Mouse (Mus musculus) midbrain, embryonic 15.5 days (tissue): ENCODE results near the gene Bsnd. TPM values are rescaled to one million over a fixed set of nuclear protein-coding genes. Genes with fewer than 3 reads are reported as not detected.
A peak's percentile ranks its signal among the peaks of the same experiment; 100 is the strongest.

Source experiments
- ATAC-seq: fragments of 200-750 bp; cut with Nextera tagmentation; replicated peaks from 2 replicates; pipeline ENCODE4 v1.8.0; 2017; ENCODE audit warnings: moderate TSS enrichment
- H3K27ac ChIP-seq: fragments of 300-500 bp; sonication (generic); 2 replicates; pipeline ENCODE4 v1.5.1; 2015; ENCODE audit warnings: mild to moderate bottlenecking, inconsistent platforms
- H3K27me3 ChIP-seq: fragments of 300-500 bp; sonication (generic); replicated peaks from 2 replicates; pipeline ENCODE4 v1.6.1; 2015; ENCODE audit warnings: inconsistent platforms
- H3K36me3 ChIP-seq: fragments of 300-500 bp; sonication (generic); replicated peaks from 2 replicates; pipeline ENCODE4 v1.6.1; 2015; ENCODE audit warnings: inconsistent platforms
- H3K4me1 ChIP-seq: fragments of 300-500 bp; sonication (generic); 2 replicates; pipeline ENCODE4 v1.6.1; 2015; ENCODE audit warnings: inconsistent platforms
- H3K4me2 ChIP-seq: fragments of 300-500 bp; sonication (generic); 2 replicates; pipeline ENCODE4 v1.6.1; 2015; ENCODE audit warnings: inconsistent platforms, mild to moderate bottlenecking, moderate library complexity
- H3K4me3 ChIP-seq: fragments of 300-500 bp; sonication (generic); 2 replicates; pipeline ENCODE4 v1.5.1; 2015; ENCODE audit warnings: mild to moderate bottlenecking, inconsistent platforms
- H3K9ac ChIP-seq: fragments of 300-500 bp; sonication (generic); 2 replicates; pipeline ENCODE4 v1.6.1; 2015; ENCODE audit warnings: mild to moderate bottlenecking, inconsistent platforms
- H3K9me3 ChIP-seq: fragments of 300-500 bp; sonication (generic); 2 replicates; pipeline ENCODE4 v1.6.1; 2016; ENCODE audit warnings: inconsistent platforms
- WGBS: fragments of 180-500 bp; shearing (Covaris S2); methylation state at CpG from one replicate; pipeline ENCODE4 v1.1.7; 2015; ENCODE audit warnings: mixed read lengths; 5-methylcytosine and 5-hydroxymethylcytosine counted together
- polyA plus RNA-seq: library from polyadenylated mRNA; unstranded; fragments of >200 nt; fragmentation: Nextera tagmentation; extraction: Ambion mirVana; gene quantifications from 2 replicates; pipeline ENCODE4 v1.2.1, GENCODE M21; 2015

Bsnd gene
- polyA plus RNA-seq, 1 experiment from 2014 or later = not detected

- no peak overlapping the region for H3K4me3 ChIP-seq
Measured at GRCm38 (mm10) chr4:106509888-106510287, 17.8 kb upstream of the Bsnd start.

DNA sequence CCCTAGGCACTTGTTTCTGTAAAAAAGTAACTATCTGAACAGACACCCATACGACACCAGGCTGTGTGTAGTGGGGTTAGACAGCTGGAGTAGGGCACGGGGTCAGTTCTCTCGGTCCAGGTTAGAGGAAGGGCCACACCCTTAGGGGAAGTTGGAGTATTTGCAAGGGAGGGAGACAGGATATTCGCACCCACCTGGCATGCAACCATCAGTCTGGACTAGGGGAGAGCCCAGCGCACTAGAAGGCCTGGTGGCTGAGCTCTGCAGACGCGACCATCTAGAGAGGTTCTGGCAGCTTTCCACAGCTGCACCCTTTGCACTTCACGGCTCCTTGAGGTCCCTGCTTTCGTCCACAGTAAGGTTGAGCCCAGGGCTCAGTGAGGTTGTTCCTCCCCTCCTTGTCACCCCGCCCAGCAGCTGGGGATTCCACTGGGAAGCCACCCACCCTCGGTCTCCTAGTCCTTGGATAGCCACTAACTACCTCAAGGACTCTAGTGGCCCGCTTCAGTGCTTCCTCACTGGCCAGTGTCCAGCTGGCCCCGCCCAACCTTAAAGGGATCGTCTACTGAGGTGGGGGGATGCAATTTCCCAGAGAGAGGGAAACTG is 13.5 kb upstream of the Bsnd start:
- ATAC-seq = no peak
- Histone ChIP-seq H3K27ac (no peak overlapping the region), H3K9ac (no peak overlapping the region), H3K4me1 (no peaks in the 10 kb centered on the region), H3K36me3 (no peaks in the 10 kb centered on the region), H3K4me3 (no peak overlapping the region), H3K4me2 (no peak overlapping the region), H3K9me3 (no peaks in the 10 kb centered on the region), H3K27me3 (no peaks in the 10 kb centered on the region)
- 79% methylated on average over 14 of the region's 14 CpGs for WGBS

More at GRCm38 (mm10) chr4:106509888-106510287, 17.8 kb upstream of the Bsnd start:
- Histone ChIP-seq H3K9ac (no peak overlapping the region), H3K27ac (no peak overlapping the region), H3K9me3 (no peaks in the 10 kb centered on the region), H3K4me1 (no peaks in the 10 kb centered on the region), H3K4me2 (no peak overlapping the region), H3K27me3 (no peaks in the 10 kb centered on the region), H3K36me3 (no peaks in the 10 kb centered on the region)
- WGBS = 71% methylated on average over 4 of the region's 4 CpGs
- no peak for ATAC-seq

- peaks cover 5% of the 10 kb centered on the region; the same call in 1 of the 2 replicates for H3K4me1 ChIP-seq
- no peak overlapping the region for H3K27ac ChIP-seq
- no peaks in the 10 kb centered on the region for H3K9me3 ChIP-seq
- H3K4me2 ChIP-seq = no peak overlapping the region
- no peak for ATAC-seq
- no peaks in the 10 kb centered on the region for H3K36me3 ChIP-seq
- no peak overlapping the region for H3K4me3 ChIP-seq
- H3K27me3 ChIP-seq = no peaks in the 10 kb centered on the region
- H3K9ac ChIP-seq = no peak overlapping the region
- WGBS = 97% methylated on average over 3 of the region's 3 CpGs
Measured at GRCm38 (mm10) chr4:106503578-106503977, 11.5 kb upstream of the Bsnd start.

DNA sequence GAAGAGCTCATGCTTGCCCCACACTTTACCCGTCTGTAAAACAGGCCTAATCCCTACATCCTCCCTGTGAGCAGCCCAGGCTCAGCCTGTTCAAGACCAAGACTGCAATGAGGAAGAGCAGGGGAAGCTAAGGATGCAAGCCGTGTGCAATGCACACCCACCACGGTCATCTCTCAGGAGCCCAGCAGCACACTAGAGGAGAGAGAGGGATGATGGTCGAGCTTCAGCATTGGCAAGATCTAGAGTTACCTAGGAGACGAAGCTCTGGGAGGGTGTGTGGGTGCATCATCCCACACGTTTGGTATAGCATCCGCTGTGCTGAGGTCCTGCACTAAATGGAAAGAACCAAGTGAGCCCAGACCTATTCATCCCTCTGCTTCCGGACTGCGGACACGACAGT is 8.0 kb upstream of the Bsnd start:
- no peaks in the 10 kb centered on the region for H3K36me3 ChIP-seq
- no peak overlapping the region for H3K27ac ChIP-seq
- H3K4me2 ChIP-seq = no peak overlapping the region
- H3K4me3 ChIP-seq = no peak overlapping the region
- H3K9ac ChIP-seq = no peak overlapping the region
- WGBS = 76% methylated on average over 10 of the region's 10 CpGs
- H3K9me3 ChIP-seq = no peaks in the 10 kb centered on the region
- no peaks in the 10 kb centered on the region for H3K27me3 ChIP-seq
- peaks cover 7% of the 10 kb centered on the region; the same call in 1 of the 2 replicates for H3K4me1 ChIP-seq
- ATAC-seq = no peak

DNA sequence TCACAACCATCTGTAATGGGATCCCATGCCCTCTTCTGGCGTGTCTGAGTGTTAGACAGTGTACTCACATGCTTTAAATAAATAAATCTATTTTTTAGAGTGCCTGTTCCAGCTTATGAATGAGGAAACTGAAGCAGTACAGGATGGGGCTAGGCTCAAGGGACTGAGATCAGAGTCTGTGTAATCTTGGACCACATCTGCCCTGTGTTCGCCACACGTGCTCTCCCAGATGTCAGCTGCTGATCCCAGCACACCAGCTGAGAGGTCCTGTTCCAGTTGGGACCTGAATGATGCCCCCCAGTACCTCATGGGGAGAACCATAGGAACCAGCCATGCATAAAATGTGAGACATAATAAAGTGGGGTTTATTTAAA is 6.4 kb upstream of the Bsnd start:
- Histone ChIP-seq H3K36me3 (no peaks in the 10 kb centered on the region), H3K9ac (no peak overlapping the region), H3K4me3 (no peak overlapping the region), H3K27me3 (no peaks in the 10 kb centered on the region), H3K4me2 (no peak overlapping the region), H3K27ac (no peak overlapping the region), H3K4me1 (peaks cover 7% of the 10 kb centered on the region; the same call in 1 of the 2 replicates), H3K9me3 (no peaks in the 10 kb centered on the region)
- ATAC-seq = no peak; the same call in 1 of the 2 replicates
- WGBS = 46% methylated on average over 3 of the region's 3 CpGs

DNA sequence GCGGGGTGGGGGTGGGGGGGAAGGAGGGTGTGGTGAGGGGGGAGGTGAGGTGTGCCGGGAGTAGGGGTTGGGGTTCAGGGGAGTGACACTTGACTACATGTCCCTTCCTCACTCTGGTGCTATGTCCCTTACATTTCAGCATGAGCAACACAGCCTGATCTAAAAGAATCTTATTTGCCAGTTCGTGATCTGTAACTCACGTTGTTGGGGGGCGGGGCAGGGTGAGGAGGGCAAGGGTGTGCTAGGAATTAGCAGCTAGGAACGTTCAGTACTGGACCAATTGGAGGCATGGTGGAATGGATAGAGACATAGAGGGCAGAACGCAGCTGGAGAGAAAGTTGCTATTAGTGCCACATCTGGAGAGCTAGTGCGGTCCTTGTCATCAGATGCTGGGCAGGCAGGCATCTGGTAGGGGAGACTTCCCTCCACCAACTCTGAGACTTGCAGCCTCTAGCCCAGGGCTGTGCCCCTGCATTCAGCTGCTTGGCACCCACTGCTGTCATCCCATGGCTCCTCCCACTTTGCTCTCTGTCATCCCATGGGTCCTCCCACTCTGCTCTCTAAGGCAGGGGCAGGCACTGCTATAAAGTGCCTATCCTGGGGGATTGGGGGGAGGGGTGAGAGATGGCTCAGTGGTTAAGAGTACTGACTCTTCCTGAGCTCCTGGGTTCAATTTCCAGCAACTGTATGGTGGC is 5.8 kb upstream of the Bsnd start:
- Histone ChIP-seq H3K9me3 (no peaks in the 10 kb centered on the region), H3K4me1 (peaks cover 7% of the 10 kb centered on the region; the same call in 1 of the 2 replicates), H3K9ac (no peak overlapping the region), H3K27me3 (no peaks in the 10 kb centered on the region), H3K4me3 (no peak overlapping the region), H3K4me2 (no peak overlapping the region), H3K27ac (no peak overlapping the region), H3K36me3 (no peaks in the 10 kb centered on the region)
- ATAC-seq = 0 out of 2 replicates have a peak, but pooled peaks have one; percentile 42
- 61% methylated on average over 8 of the region's 8 CpGs for WGBS

DNA sequence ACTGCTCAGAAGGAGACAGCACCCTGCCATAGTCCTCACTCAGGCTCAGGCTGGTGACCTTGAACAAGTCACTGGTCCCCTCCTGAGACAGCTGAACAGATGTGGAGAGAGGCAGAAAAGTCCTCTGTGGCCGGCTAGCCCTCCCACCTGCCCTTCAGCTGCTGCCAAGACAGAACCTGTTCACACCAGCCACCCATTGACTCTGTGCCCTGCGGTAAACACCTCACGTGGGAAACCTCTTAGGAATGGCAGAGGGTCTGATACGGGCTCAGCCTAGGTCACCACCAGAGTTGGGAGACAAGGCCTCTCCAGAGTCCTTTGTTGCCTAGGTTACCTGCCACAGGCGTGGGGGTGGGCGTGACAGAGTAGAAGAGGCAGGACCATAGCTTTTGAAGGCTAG is 4.8 kb upstream of the Bsnd start:
- ATAC-seq = no peak
- Histone ChIP-seq H3K27me3 (no peaks in the 10 kb centered on the region), H3K36me3 (no peaks in the 10 kb centered on the region), H3K27ac (no peak overlapping the region), H3K4me3 (no peak overlapping the region), H3K9me3 (no peaks in the 10 kb centered on the region), H3K9ac (no peak overlapping the region), H3K4me2 (no peak overlapping the region), H3K4me1 (peaks cover 7% of the 10 kb centered on the region; the same call in 1 of the 2 replicates)
- 57% methylated on average over 6 of the region's 6 CpGs for WGBS

DNA sequence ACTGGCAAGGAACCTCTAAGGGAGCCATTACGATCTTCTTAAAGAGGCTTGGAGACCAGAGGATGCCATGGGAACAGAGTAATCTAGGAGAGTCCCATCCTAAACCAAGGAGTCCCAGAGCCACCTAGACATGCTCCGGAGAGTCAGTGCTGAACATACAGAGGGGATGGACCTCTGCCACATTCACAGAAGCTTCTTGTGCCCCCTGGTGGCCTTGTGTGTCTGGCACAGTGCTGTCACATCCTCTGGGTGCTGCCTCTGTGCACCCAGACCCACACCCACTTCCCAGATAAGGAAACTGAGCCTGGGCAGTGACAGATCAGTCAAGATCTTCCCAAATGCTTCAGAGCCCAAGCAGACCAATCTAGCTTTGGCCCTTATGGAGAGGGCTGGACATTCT is 1.6 kb upstream of the Bsnd start:
- Histone ChIP-seq H3K4me2 (no peak overlapping the region), H3K9ac (no peak overlapping the region), H3K27me3 (no peaks in the 10 kb centered on the region), H3K9me3 (no peaks in the 10 kb centered on the region), H3K36me3 (no peaks in the 10 kb centered on the region), H3K4me1 (peaks cover 3% of the 10 kb centered on the region; the same call in 1 of the 2 replicates), H3K4me3 (no peak overlapping the region), H3K27ac (no peak overlapping the region)
- 79% methylated on average over 2 of the region's 2 CpGs for WGBS
- ATAC-seq = no peak

- no peak overlapping the region for H3K9ac ChIP-seq
- H3K9me3 ChIP-seq = no peaks in the 10 kb centered on the region
- H3K36me3 ChIP-seq = no peaks in the 10 kb centered on the region
- 63% methylated on average over 4 of the region's 4 CpGs for WGBS
- ATAC-seq = no peak
- H3K4me2 ChIP-seq = no peak overlapping the region
- H3K4me3 ChIP-seq = no peak overlapping the region
- H3K27ac ChIP-seq = no peak overlapping the region
- no peaks in the 10 kb centered on the region for H3K27me3 ChIP-seq
- H3K4me1 ChIP-seq = no peaks in the 10 kb centered on the region
Measured at GRCm38 (mm10) chr4:106490620-106491019, 1.5 kb downstream of the Bsnd start.

- Histone ChIP-seq H3K4me3 (no peak overlapping the region), H3K36me3 (no peaks in the 10 kb centered on the region), H3K9ac (no peak overlapping the region), H3K4me1 (no peaks in the 10 kb centered on the region), H3K27me3 (no peaks in the 10 kb centered on the region), H3K27ac (no peak overlapping the region), H3K4me2 (no peak overlapping the region), H3K9me3 (no peaks in the 10 kb centered on the region)
- WGBS = 92% methylated on average over 1 of the region's 1 CpGs
- ATAC-seq = no peak
Measured at GRCm38 (mm10) chr4:106483831-106484230, 8.3 kb downstream of the Bsnd start.

GRCm38 (mm10) chr4:106483215-106483727 is 8.8 kb downstream of the Bsnd start:
- H3K4me1 ChIP-seq = no peaks in the 10 kb centered on the region
- no peak overlapping the region for H3K9ac ChIP-seq
- no peak for ATAC-seq
- no peak overlapping the region for H3K27ac ChIP-seq
- WGBS = 33% methylated on average over 7 of the region's 7 CpGs
- H3K9me3 ChIP-seq = no peaks in the 10 kb centered on the region
- H3K4me2 ChIP-seq = no peak overlapping the region
- no peak overlapping the region for H3K4me3 ChIP-seq
- H3K36me3 ChIP-seq = no peaks in the 10 kb centered on the region
- H3K27me3 ChIP-seq = no peaks in the 10 kb centered on the region

DNA sequence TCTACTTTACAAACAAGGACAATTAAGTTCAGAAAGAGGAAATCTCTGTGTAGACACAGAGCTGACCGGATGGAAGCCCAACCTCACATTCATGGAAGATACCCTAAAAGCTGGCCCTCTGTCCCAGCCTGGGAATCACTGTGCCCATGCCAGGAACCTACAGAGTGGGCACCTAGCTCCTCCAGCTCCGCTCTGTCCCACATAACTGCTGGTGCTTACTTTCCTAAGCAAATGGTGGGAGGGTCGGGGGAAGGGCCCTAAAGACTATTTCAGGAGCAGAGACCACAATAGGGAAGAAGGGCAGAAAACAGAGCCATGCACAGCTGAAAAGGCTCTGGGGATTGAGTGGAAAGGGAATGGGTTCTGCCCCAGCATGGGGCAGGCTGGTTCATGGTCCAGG is 11.5 kb downstream of the Bsnd start:
- Histone ChIP-seq H3K4me2 (no peak overlapping the region), H3K27me3 (no peaks in the 10 kb centered on the region), H3K27ac (no peak overlapping the region), H3K4me1 (no peaks in the 10 kb centered on the region), H3K36me3 (no peaks in the 10 kb centered on the region), H3K9ac (no peak overlapping the region), H3K4me3 (no peak overlapping the region), H3K9me3 (no peaks in the 10 kb centered on the region)
- 64% methylated on average over 3 of the region's 3 CpGs for WGBS
- no peak for ATAC-seq

- H3K27ac ChIP-seq = no peak overlapping the region
- H3K4me2 ChIP-seq = no peak overlapping the region
- H3K27me3 ChIP-seq = 0 out of 2 replicates have a peak, but pooled peaks cover 2% of the 10 kb centered on the region
- peak; percentile 73 for ATAC-seq
- peaks cover 2% of the 10 kb centered on the region; the same call in 1 of the 2 replicates for H3K4me1 ChIP-seq
- WGBS = 1% methylated on average over 6 of the region's 6 CpGs
- H3K9ac ChIP-seq = no peak overlapping the region
- no peak overlapping the region for H3K4me3 ChIP-seq
- no peaks in the 10 kb centered on the region for H3K9me3 ChIP-seq
- no peaks in the 10 kb centered on the region for H3K36me3 ChIP-seq
Measured at GRCm38 (mm10) chr4:106474241-106474640, 17.8 kb downstream of the Bsnd start.
